Mouse (Mus musculus) embryonic facial prominence, embryonic 10.5 days (tissue): ENCODE results near the gene Zfp286. TPM values are rescaled to one million over a fixed set of nuclear protein-coding genes. Genes with fewer than 3 reads are reported as not detected.
A peak's percentile ranks its signal among the peaks of the same experiment; 100 is the strongest.

Experiments
- DNase-seq: peaks from one replicate; pipeline ENCODE4 v3.0.0-alpha.2; 2017; ENCODE audit warnings: low spot score
- H3K27ac ChIP-seq: fragments of 300-500 bp; sonication (generic); replicated peaks from 2 replicates; pipeline ENCODE4 v1.5.1; 2016; ENCODE audit warnings: mild to moderate bottlenecking
- H3K27me3 ChIP-seq: fragments of 300-500 bp; sonication (generic); replicated peaks from 2 replicates; pipeline ENCODE4 v1.6.1; 2016; ENCODE audit warnings: low read depth, mild to moderate bottlenecking; ENCODE audit not compliant: poor library complexity, severe bottlenecking
- H3K36me3 ChIP-seq: fragments of 300-500 bp; sonication (generic); replicated peaks from 2 replicates; pipeline ENCODE4 v1.6.1; 2016; ENCODE audit warnings: mild to moderate bottlenecking, moderate library complexity
- H3K4me1 ChIP-seq: fragments of 300-500 bp; sonication (generic); 2 replicates; pipeline ENCODE4 v1.6.1; 2016
- H3K4me3 ChIP-seq: fragments of 300-500 bp; sonication (generic); 2 replicates; pipeline ENCODE4 v1.5.1; 2016; ENCODE audit warnings: mild to moderate bottlenecking, moderate library complexity
- H3K9me3 ChIP-seq: fragments of 300-500 bp; sonication (generic); 2 replicates; pipeline ENCODE4 v1.6.1; 2016; ENCODE audit warnings: mild to moderate bottlenecking
- WGBS: fragments of 180-500 bp; shearing (Covaris S2); methylation state at CpG from one replicate; pipeline ENCODE4 v1.1.7; 2016; 5-methylcytosine and 5-hydroxymethylcytosine counted together
- polyA plus RNA-seq: library from polyadenylated mRNA; unstranded; fragments of >200 nt; fragmentation: Nextera tagmentation; extraction: Ambion mirVana; gene quantifications from 2 replicates; pipeline ENCODE4 v1.2.1, GENCODE M21; 2016

Zfp286 gene
- 25.6 and 28.5 TPM in 2 replicates for polyA plus RNA-seq

GRCm38 (mm10) chr11:62788935-62789616, at the start of gene Zfp286:
Gene Zfp286 (minus strand): TSS chr11:62789462.
- DNase-seq: peak; percentile 96
- Histone ChIP-seq H3K27ac (peak within 1 kb of the TSS; percentile 93), H3K4me3 (peak within 1 kb of the TSS; percentile 77), H3K9me3 (peaks cover 5% of the 10 kb centered on the region; the same call in 1 of the 2 replicates), H3K27me3 (no peaks in the 10 kb centered on the region), H3K36me3 (peaks cover 40% of the 10 kb centered on the region), H3K4me1 (peaks cover 8% of the 10 kb centered on the region)
- 7% methylated on average over 34 of the region's 34 CpGs for WGBS

GRCm38 (mm10) chr11:62831906-62832305, 42.6 kb upstream of the Zfp286 start:
- DNase-seq: no peak
- no peaks in the 10 kb centered on the region for H3K4me1 ChIP-seq
- no peaks in the 10 kb centered on the region for H3K36me3 ChIP-seq
- H3K27ac ChIP-seq: no peak overlapping the region
- no peaks in the 10 kb centered on the region for H3K9me3 ChIP-seq
- H3K27me3 ChIP-seq: no peaks in the 10 kb centered on the region
- no peak overlapping the region for H3K4me3 ChIP-seq

- DNase-seq: no peak
- Histone ChIP-seq H3K9me3 (no peaks in the 10 kb centered on the region), H3K27ac (no peak overlapping the region), H3K27me3 (no peaks in the 10 kb centered on the region), H3K36me3 (no peaks in the 10 kb centered on the region), H3K4me3 (no peak overlapping the region), H3K4me1 (no peaks in the 10 kb centered on the region)
- 88% methylated on average over 2 of the region's 2 CpGs for WGBS
These were observed 41.1 kb upstream of the Zfp286 start for GRCm38 (mm10) chr11:62830387-62830786.

GRCm38 (mm10) chr11:62827911-62828310, 38.6 kb upstream of the Zfp286 start:
- no peak for DNase-seq

GRCm38 (mm10) chr11:62827135-62827534, 37.9 kb upstream of the Zfp286 start:
- no peak for DNase-seq
- H3K4me1 ChIP-seq: no peaks in the 10 kb centered on the region
- no peak overlapping the region for H3K4me3 ChIP-seq
- no peaks in the 10 kb centered on the region for H3K36me3 ChIP-seq
- H3K27me3 ChIP-seq: no peaks in the 10 kb centered on the region
- H3K27ac ChIP-seq: no peak overlapping the region
- H3K9me3 ChIP-seq: no peaks in the 10 kb centered on the region
- 89% methylated on average over 4 of the region's 4 CpGs for WGBS

More at GRCm38 (mm10) chr11:62827911-62828310, 38.6 kb upstream of the Zfp286 start:
- 82% methylated on average over 3 of the region's 3 CpGs for WGBS
- H3K36me3 ChIP-seq: no peaks in the 10 kb centered on the region
- no peaks in the 10 kb centered on the region for H3K27me3 ChIP-seq
- H3K9me3 ChIP-seq: no peaks in the 10 kb centered on the region
- H3K4me3 ChIP-seq: no peak overlapping the region
- no peak overlapping the region for H3K27ac ChIP-seq
- H3K4me1 ChIP-seq: no peaks in the 10 kb centered on the region

GRCm38 (mm10) chr11:62826106-62826733, 37.0 kb upstream of the Zfp286 start:
- Histone ChIP-seq H3K27me3 (no peaks in the 10 kb centered on the region), H3K36me3 (no peaks in the 10 kb centered on the region), H3K9me3 (no peaks in the 10 kb centered on the region), H3K4me3 (no peak overlapping the region), H3K4me1 (peaks cover 4% of the 10 kb centered on the region), H3K27ac (no peak overlapping the region)
- 74% methylated on average over 6 of the region's 6 CpGs for WGBS
- DNase-seq: no peak

- H3K4me1 ChIP-seq: peaks cover 11% of the 10 kb centered on the region
- H3K36me3 ChIP-seq: no peaks in the 10 kb centered on the region
- no peak for DNase-seq
- H3K27ac ChIP-seq: no peak overlapping the region
- 81% methylated on average over 9 of the region's 9 CpGs for WGBS
- H3K9me3 ChIP-seq: no peaks in the 10 kb centered on the region
- H3K4me3 ChIP-seq: no peak overlapping the region
- H3K27me3 ChIP-seq: 0 out of 2 replicates have a peak, but pooled peaks cover 5% of the 10 kb centered on the region
These were observed 36.2 kb upstream of the Zfp286 start for GRCm38 (mm10) chr11:62825222-62826105.

GRCm38 (mm10) chr11:62824211-62824610, 34.9 kb upstream of the Zfp286 start:
- Histone ChIP-seq H3K4me3 (no peak overlapping the region), H3K9me3 (no peaks in the 10 kb centered on the region), H3K36me3 (no peaks in the 10 kb centered on the region), H3K27me3 (0 out of 2 replicates have a peak, but pooled peaks cover 8% of the 10 kb centered on the region), H3K27ac (no peak overlapping the region), H3K4me1 (peaks cover 24% of the 10 kb centered on the region)
- no peak for DNase-seq
- WGBS: 74% methylated on average over 7 of the region's 7 CpGs

GRCm38 (mm10) chr11:62821893-62822292, 32.6 kb upstream of the Zfp286 start:
- H3K27me3 ChIP-seq: 0 out of 2 replicates have a peak, but pooled peaks cover 18% of the 10 kb centered on the region
- peaks cover 24% of the 10 kb centered on the region for H3K4me1 ChIP-seq
- no peaks in the 10 kb centered on the region for H3K36me3 ChIP-seq
- H3K9me3 ChIP-seq: no peaks in the 10 kb centered on the region
- 0 out of 2 replicates have a peak overlapping the region, but pooled peaks have one; percentile 5 for H3K4me3 ChIP-seq
- 67% methylated on average over 5 of the region's 5 CpGs for whole genome bisulfite sequencing
- no peak for DNase-seq
- no peak overlapping the region for H3K27ac ChIP-seq

GRCm38 (mm10) chr11:62820661-62821437, 31.6 kb upstream of the Zfp286 start:
- no peaks in the 10 kb centered on the region for H3K36me3 ChIP-seq
- no peaks in the 10 kb centered on the region for H3K9me3 ChIP-seq
- peak overlapping the region; percentile 77 for H3K27ac ChIP-seq
- peak; percentile 33 for DNase-seq
- H3K27me3 ChIP-seq: 0 out of 2 replicates have a peak, but pooled peaks cover 18% of the 10 kb centered on the region
- peaks cover 24% of the 10 kb centered on the region for H3K4me1 ChIP-seq
- WGBS: 20% methylated on average over 16 of the region's 16 CpGs
- peak overlapping the region; percentile 55 for H3K4me3 ChIP-seq

- WGBS: 9% methylated on average over 15 of the region's 15 CpGs
- Histone ChIP-seq H3K27ac (peak within 1 kb of the TSS; percentile 77), H3K36me3 (no peaks in the 10 kb centered on the region)
These were observed 30.8 kb upstream of the Zfp286 start, which contains the start of gene Trim16 for GRCm38 (mm10) chr11:62820059-62820541. Gene Trim16 (plus strand): TSS chr11:62820231.

More at GRCm38 (mm10) chr11:62820059-62820541, 30.8 kb upstream of the Zfp286 start, which contains the start of gene Trim16:
- H3K9me3 ChIP-seq: no peaks in the 10 kb centered on the region
- 0 out of 2 replicates have a peak, but pooled peaks cover 18% of the 10 kb centered on the region for H3K27me3 ChIP-seq
- H3K4me3 ChIP-seq: peak within 1 kb of the TSS; percentile 55
- peak; percentile 64 for DNase-seq
- peaks cover 24% of the 10 kb centered on the region for H3K4me1 ChIP-seq
